Mouse (Mus musculus): ENCODE data around the gene Gm10447.

- TF ChIP-seq CTCF (IDR thresholded peaks at IDR 0.05; ENCODE audit: borderline replicate concordance, insufficient read depth, low read length): no peak
- TF ChIP-seq POLR2A (IDR thresholded peaks at IDR 0.05; ENCODE audit: low read depth, low read length): no peak
These were observed 36.5 kb upstream of the Gm10447 start for GRCm38 (mm10) chr11:53493243-53493955.
